Mouse (Mus musculus) liver, embryonic 14.5 days (tissue): ENCODE measurements around the gene Irf9.

Experiments used
- CTCF ChIP-seq: IDR thresholded peaks from 2 replicates; pipeline ENCODE4 v1.5.1; 2016; ENCODE audit warnings: antibody characterized with exemption, low read depth, control low read depth
- EP300 ChIP-seq: IDR thresholded peaks from 2 replicates; pipeline ENCODE4 v1.6.1; 2016; ENCODE audit warnings: antibody characterized with exemption, low read depth

DNA sequence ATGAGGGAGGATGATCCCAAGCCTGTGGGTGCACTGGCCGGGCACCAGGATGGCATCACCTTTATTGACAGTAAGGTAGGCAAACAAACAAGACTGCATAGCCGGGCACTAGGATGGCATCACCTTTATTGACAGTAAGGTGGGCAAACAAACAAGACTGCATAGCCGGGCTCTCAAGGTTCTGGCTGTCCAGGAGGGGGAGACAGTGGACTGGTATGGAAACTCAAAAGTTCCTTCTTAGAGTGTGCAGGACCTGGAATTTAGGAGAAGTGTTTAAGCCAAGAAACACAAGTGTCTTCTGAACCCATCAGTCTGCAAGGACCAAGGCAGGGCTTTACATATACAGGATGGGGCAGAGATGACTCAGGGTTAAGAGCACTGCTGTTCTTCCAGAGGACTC lies 37.6 kb upstream of the Irf9 start:
- TF ChIP-seq CTCF (peak; percentile 38), EP300 (no peak)
